Mouse (Mus musculus) bone marrow, adult 2 months (tissue): ENCODE results near the gene Tgds.

Source experiments
- CTCF ChIP-seq: fragments of 200-500 bp; IDR thresholded peaks from 2 replicates; pipeline ENCODE4 v1.5.1; 2011; ENCODE audit warnings: low read length, control low read depth; ENCODE audit not compliant: control insufficient read depth, insufficient read depth
- POLR2A ChIP-seq: fragments of 200-500 bp; IDR thresholded peaks from 2 replicates; pipeline ENCODE4 v1.6.1; 2011; ENCODE audit warnings: low read depth, mild to moderate bottlenecking, control low read depth, low read length, borderline replicate concordance; ENCODE audit not compliant: control insufficient read depth

GRCm38 (mm10) chr14:118132642-118132977 lies at the start of gene Tgds:
- TF ChIP-seq CTCF (no peak), POLR2A (peak; percentile 87; the same call in 1 of the 2 replicates)
